Mouse (Mus musculus) hindlimb bud, embryonic 11.5 days (tissue): ENCODE measurements at regions not wholly inside any gene's neighbourhood (a gene's known extent, or its start where the extent isn't known, plus 50 kb on each side); places are given as distances from the start of the nearest gene placed in this dataset.
A peak's percentile ranks its signal among the peaks of the same experiment; 100 is the strongest.

Source experiments
- DNase-seq: peaks from one replicate; pipeline ENCODE4 v3.0.0-alpha.2; 2012; ENCODE audit warnings: low read depth, low spot score; ENCODE audit errors: extremely low spot score

DNA sequence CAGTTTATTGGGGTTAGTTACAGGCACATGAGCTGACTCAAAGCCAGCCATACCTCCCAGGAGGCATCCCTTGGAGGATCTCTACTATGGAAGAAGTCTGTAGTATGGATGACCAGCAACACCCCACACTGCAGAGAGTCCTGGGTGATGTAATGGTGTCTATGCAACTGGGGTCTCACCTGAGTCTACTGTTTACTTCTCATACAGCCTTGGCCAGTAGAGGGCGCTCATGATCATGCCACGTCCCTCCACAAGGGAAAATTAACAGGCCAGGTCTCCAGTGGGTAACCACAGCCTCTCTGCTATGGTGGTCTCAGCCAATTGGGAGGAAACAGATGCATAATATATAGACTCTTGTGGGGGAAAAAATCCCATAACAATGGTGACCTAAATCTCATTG lies 111.7 kb downstream of the Cdh26 start:
- no peak for DNase-seq

DNA sequence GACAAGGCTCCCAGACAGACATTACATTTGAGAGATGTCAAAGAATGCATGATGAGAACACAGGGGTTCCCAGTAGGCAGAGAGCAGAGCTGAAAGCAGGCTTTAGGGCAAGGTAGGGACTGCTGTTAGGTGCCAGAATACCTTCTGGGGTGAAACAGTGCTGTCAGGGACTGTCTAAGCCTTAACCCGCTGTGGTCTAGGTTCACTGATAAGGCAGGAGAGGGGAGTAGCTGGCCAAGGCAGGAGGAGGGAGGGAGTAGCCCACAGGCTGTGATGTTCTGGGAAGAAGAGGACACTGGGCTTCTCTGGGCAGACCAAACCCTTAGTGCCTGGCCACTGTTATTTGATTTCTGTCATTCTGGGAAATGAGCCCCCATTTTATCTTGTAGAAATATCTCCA lies 114.1 kb downstream of the Cdh26 start:
- DNase-seq, result no peak

DNA sequence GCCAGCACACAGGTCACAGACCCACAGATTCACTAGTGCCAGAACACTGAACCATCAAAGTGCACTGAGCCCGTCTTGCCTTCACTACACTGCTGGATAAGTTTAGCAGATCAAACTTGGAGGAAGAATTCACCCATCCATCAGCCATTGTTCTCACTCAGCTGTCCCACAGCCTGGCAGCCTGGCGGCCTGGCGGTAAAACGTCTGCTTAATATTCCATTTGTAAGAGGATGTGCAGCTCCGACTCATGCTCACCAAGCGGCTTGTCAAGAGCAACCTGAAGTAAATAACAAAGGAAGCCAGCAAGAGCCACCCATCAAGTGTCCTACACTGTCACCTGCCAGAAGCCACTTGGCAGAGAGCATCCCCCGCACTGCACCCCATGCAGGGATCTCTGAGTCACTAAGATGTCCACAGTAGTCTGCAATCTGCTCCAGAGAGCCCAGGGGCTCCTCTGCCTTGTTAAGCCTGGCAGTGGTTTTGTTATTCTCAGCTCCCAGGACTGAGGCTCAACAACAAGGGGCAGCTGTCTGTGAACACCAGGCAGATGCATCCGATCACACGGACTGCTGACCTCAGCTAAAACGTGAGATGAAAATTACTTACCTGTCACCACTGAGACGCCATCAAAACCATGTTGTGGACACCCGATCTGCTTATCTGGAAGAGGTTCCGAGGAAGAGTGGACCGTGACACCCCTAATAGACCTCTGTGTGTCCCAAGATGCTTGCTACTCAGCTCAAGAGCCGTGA lies 115.4 kb downstream of the Cdh26 start:
- no peak for DNase-seq

DNA sequence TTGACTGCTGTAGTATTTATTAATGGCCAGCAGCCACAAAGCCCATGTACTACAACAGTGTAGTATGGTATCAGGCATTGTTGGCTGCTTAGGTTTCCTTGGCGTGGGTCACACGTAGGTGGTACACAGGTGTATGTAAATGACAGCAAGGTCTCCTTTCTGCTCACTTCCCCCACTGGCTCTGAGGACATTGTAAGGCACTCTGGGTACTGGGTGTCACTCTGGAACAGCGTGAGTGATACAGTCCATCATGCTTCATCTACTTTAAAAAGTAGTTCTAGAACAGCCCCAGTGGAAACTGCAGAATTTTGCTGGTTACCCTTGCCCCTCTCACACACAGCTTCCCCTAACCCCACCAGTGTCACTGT lies 116.0 kb downstream of the Cdh26 start:
- no peak for DNase-seq

DNA sequence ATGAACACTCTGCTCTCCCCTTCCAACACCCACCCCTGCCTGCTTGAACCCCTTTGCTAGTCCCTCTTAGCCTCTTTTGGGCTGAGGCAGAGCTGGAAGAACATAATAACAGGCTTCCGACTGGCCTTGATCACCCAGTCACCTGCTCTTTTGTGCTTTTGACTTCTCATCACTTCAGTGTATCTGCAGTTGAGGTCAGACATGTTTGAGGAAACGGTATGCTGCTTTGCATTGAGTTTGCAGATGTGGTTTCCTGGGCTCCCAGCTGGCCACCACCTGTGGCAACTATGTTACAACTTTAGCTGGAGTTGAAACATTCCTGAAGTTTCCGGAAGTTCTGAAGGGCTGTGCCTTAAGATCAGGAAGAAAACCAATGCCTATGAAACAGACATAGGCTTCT lies 116.6 kb downstream of the Cdh26 start:
- no peak for DNase-seq

DNA sequence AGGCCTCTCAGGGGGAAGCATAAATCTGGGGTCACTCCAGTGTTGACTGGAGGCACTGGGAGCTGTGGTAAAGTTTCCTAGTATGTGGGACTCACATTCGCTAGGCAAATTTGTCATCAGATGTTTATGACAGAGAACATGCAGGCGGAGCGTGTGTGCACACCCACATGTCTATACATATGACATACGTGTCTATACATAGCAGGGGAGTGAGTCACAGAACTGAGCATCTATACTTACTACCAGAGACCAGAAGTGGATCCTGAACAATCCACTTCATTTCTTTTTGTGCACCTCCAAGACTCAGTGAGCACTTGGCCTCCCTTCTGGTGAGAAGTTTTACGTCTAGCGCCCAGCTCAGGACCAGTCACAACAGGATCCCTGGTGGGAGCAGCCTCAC lies 118.6 kb downstream of the Cdh26 start:
- DNase-seq, result no peak

DNA sequence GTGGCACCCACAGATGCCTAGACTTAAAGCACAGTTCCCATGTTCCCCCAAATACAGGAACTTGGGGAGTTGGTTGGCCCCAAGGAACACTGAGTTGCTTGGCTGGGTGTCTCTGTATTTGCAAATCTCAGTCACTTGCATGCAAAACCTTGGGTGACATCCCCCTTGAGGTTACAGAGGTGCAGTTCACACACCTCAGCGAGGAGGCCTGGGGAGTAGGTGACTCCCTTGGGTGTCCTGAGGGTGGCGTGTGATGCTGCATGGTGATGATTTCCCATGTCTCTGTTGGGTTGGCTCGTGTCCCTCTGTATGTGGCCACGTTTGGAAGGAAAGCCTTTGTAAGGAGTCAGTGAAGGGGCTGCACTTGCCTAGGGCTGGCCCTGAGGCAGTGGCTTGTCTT lies 123.4 kb downstream of the Cdh26 start:
- no peak for DNase-seq

DNA sequence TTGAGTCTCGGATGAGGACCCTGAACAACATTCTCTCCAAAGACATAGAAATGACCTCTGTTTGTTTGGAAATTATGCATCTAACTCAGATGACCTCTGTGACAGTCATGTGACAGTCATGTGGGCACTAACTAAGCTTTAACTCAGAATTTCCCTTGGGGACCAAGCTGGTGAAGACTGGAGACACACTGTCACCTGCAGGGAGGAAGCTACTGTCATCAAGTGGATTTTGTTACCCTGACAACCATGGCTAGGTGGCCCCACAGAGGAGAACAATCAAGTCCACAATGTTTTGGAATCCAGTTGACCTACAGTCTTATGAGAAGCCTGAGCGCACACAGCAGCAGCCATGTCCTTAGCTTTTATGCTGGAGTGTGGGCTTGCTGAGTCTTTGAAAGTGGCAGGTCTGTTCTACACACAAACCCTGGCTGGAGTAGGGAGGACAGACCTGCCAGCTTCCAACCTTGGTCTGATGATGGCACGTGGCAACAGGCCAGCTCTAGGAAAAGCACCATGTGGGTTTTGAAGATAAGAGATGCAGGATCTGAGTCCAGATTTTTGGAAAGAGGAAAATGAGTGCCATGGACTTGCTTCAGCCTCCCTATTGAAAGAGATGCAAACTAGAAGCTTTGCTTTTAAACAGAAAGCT lies 125.5 kb downstream of the Cdh26 start:
- DNase-seq, result no peak

DNA sequence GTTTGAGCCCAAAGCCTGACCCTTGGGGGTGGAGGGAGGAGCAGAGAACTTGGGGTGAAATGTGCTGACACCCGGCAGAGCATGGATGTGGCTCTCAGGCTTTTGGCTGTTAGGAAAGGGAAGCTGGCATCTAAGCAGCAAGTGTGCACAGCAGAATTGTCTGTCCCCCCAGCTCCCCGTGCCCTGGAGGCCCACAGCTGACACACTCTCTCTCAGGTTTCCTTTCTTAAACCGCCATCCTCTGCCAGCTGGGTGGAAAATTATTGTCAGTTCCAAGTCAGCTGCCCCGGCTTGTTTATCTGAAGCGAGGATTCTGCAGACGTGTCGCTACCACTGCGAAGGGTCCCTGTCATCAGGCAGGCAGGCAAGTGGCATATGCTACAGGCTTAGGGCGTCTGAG lies 127.6 kb downstream of the Cdh26 start:
- DNase-seq, result no peak

DNA sequence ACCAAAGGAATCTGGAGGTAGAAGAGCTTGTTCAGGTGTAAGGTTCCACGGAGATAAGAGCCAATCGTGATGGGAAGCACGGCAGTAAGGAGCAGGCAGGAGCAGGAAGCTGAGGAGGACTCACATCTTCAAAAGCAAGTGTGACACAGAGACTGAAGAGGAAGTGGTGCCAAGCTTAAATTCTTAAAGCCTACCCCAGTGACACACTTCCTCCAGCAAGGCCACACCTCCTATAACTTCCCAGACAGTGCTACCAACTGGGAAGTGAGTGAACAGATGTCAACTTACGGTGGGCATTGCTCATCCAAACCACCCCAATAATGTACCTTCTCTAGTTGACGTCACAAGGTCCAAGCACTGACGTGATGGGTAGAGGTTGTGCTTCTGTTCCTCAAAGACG lies 133.0 kb downstream of the Cdh26 start:
- DNase-seq, result no peak

DNA sequence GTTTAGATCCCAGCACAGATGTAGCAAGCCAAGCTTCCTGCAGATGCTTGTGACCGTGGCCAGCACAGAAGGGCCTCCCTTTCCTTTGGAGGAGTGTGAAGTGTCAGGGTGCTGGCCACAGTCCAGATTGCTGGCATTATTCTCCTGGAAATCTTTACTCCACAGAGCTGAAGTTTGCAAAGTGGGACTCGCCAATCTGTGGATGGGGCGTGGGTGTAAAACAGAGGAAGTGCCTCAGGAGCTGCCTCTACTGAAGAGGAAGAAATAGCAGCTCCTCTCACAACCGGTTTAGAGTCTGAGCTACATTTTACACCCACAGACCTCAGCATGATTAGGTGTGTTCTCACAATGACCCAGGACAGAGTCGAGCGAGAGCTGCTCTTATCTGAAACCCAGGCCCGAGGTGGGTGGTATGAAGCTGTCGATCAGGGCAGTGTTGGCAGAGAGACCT lies 135.1 kb downstream of the Cdh26 start:
- no peak for DNase-seq

DNA sequence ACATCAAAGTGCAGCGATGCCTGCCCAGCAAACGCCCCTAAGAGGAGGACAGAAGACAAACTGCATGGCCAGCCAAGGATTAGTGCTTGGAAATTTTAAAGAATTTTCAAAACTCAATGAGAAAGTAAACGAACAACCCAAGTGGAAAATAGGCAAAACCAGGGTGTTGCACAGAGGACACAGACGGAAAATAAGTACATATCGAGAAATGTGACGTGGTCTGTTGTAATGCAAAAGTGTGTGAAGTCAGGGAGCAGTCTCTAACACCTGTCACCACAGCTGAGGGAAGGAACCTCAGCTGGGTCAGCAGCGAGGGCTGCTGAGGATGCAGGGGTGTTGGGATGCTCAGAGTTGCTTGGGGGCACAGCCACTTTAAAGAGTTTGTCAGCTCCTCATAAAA lies 137.2 kb downstream of the Cdh26 start:
- no peak for DNase-seq

DNA sequence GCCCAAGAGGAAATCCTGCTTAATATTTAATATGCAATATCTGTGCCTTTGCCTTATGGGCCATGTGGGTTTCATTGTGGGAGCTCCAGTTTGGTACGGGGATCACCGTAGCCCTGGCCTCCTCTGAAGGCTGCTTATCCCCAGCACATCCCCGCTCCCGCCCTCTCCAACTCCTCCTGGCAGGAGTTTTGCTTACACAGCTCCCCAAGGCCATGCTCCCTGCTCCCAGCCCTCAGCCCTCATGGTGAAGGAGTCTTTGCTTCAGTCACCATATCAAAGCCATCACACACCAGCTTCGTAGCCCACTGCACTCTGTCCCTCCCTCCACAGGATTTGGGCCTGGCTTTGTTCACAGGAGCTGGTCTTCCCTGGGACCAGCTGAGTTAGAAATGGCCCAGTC lies 142.0 kb downstream of the Cdh26 start:
- no peak for DNase-seq

DNA sequence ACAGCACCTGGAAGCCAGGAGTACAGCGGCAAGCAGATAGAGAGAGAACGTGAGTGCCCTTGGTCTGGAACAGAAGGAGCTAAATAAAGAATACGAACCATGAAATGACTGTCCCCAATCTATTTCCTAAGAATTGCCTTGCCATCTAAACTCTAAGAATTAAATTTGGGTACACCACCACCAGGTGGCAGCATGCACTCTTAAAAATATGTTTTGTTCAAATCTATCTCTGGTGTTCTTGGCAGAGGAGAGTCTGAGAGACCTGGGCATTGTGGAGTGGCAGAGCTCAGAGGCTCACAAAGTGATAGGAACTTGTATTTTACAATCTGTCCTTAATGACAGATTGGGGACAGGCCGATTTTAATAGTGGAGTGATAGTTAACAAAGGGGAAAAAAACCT lies 144.5 kb downstream of the Cdh26 start:
- peak; percentile 39 for DNase-seq

DNA sequence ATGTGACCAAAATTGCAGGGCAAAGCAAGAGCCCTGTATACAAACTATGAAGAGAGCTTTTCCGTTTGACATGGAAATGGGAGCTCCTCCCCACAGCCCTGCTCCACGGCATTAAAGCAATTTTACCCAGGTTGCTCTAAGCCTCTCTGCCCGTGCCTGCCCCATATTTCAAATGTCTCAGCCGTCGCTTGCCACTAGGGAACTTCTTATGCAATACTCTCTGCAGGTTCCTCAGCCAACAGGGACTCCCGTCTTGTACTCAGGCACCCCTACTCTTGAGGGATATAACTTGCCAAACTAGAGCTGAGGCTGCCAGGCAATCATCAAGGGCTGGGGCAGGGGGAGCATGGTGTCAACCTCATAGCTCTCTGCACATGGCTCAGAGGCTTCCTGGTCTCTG lies 145.1 kb downstream of the Cdh26 start:
- DNase-seq, result no peak

DNA sequence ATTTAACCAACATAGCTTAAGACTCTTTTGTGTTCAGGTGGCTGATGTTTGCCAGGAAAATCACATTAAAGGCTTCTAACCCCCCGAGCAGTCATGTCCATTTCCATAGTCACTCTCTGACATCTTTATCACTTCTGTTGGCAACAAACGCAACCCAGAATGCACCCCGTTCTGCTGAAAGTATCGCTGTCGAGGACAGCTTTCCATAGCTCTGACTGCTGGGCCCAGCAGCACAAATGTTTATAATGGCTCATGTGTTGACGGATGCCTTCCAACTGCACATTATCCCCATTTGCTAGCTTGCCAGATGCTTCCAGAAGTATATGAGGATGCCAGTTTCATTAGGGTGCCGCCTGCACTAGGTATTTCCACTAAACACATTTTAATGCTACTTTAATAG lies 145.7 kb downstream of the Cdh26 start:
- DNase-seq, result no peak

DNA sequence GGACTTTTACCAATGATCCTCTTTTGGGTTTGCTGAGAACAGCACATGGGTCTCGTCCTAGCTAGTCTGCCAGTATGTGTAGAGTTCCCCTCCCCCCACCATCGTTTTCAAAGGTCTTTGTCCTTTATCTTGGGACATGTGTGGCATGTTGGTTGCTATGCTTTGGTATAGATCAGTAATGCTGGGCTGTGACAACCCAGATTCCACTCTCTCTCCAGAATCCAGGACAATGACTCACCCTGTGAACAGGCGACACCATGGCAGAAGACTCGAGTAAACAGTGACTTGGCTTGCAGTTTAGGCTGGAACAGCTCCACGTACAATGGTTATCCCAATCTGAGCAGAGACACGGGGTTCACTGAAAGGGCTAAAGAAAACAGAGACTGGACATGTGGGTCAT lies 149.2 kb downstream of the Cdh26 start:
- DNase-seq, result no peak

DNA sequence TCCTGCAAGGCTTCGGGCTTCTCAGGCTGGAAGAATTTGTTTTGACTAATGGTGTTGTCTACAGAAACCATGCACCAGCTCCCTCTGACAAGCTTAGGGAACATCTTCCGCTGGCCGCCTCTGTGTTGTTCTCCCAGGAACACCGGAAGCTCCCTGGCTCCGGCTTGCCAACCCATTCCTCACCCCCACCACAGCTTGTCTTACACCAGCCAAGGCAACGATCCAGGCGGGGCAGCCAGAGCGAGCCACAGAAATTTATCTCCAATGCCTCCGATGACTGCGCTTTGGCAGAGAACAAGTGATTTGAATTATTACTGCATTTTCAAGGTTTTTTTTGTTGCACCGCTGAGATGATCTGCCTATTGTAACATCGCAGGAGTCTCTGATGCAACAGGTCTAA lies 151.0 kb downstream of the Cdh26 start:
- DNase-seq, result no peak

DNA sequence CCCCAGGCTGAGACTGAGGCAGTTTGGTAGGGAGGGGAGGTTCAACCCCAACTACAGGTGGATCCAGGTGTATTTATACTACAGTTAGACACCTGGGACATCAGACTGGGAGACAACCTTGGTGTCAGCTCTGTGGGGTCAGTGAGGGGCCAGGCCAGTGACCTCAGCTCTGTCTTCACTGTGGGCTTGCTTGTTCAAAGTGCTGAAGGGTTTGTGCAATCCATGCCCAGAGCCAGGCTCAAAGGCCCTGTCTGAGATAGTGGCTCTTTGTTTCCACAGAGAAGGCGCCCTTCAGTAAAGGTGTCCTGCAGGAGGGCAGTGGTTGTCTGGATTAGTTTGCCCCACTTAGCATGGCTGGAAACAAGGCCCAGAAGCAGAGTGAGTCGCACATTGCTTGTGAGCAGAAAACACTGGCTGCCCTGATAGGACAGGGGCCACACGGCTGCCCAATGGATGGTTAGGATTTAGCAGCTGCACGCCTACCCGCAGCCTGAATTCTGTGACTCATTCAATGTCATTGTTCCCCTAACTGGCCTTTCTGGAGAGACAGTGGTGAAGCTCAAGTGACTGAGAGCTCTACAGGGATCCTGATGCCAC lies 154.7 kb downstream of the Cdh26 start:
- DNase-seq, result no peak

DNA sequence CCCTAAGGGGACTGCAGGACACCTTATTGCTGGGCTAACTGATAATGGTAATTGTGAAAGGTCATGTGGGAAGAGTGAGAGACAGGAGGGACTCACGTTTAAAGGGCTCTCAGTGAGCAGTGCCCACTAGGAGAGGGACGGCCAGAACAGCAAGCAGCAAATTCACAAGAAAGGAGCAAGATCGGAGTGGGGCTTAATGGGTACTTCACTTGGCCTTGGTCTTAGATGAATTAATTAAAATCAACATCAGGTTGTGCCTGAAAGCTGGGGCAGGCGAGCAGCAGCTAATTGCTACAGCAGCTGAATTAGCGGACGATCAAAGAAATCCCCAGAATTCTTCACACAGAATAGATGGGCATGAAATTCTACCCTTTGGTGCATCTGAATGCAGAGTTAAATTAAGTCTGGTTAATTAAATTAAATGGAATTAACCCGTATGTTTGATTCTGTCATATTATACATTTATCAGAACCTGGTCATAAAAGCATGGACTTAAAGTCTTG lies 156.9 kb downstream of the Cdh26 start:
- no peak for DNase-seq

DNA sequence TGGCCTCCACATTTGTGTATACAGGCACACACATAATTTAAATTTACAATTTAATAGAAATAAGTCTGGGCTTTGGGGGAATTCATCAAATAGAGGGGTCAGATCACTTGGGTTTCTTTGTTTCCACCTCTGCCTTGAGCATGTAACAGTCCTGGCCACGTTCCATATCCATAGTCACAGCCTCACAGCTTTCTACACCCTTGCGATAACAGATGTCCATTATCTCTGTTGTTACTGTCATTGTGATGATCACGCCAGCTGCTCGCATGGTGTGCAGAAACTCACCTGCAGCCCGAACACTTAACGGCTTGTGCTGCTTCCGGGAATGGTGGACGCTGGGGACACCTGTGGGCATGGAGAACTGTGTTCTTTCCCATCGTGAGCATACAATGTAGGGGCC lies 163.4 kb downstream of the Cdh26 start:
- no peak for DNase-seq

DNA sequence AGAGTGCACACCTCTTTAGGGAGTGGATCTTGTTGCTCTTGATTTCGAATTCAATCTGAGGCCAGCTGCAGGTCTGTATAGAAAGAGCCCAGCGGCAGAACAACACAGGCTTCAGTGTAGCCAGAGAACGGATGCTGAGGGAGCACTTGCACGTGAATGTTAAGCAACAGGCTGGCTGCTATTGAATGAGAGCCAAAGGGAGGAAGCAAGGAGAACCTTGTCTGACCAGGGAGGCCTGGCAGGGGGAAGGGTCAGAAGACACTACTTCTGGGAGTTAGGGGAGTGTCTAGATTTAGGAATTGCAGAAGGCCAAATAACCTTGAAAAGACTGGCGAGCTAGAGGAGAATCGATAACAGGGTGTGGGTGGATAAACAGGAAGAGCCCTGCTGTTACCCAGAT lies 163.8 kb downstream of the Cdh26 start:
- DNase-seq, result no peak
